Mouse (Mus musculus) hindlimb bud, embryonic 11.5 days (tissue): ENCODE measurements at regions not wholly inside any gene's neighbourhood (a gene's known extent, or its start where the extent isn't known, plus 50 kb on each side); places are given as distances from the start of the nearest gene placed in this dataset.

ENCODE experiments used
- DNase-seq: peaks from one replicate; pipeline ENCODE4 v3.0.0-alpha.2; 2012; ENCODE audit warnings: low read depth, low spot score; ENCODE audit errors: extremely low spot score

- no peak for DNase-seq
These were observed 334.8 kb downstream of the Efna5 start for GRCm38 (mm10) chr17:62546286-62546685.

GRCm38 (mm10) chr17:62545330-62545729, 335.8 kb downstream of the Efna5 start:
- DNase-seq = no peak

DNA sequence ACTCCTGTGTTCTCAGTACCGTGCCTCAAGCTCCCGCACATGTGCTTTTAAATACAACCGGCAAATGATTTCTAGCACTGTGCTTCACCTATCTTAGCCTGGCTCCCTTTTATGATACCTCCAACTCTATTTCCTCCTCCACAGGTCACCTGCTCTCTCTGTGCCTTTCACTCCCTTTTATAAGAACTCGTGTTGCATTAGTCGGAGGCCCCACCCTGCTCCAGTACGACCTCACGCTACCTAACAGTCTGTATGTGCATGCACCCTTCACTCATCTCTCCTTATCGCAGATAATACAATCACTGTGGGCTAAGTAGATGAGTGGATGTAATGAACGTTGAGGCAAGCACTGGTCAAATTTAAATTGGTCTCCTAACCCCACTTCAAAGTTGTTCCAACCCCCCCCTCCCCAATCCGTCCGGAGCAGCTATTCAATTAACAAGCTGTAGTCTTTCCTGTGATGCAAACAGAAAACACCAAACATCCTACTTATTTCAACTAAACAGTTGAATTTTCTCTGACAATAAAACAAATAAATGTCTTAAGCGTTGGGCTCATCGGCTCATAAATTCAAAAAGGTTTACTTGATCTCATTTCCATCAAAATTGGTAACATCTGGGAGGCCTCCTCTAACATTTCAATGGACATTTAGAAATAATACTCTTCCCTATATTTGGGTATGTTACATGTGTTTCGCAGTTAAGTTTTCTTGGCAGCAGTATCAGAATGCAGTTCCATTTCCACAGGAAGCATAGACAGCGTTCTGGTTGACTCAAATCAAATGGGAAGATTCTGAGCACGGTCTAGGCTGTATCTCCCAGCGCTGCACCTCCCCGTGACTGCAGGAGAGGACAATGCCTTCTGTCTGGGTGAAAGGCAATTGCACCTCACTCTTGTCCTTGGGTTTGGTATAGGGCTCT, 337.8 kb downstream of the Efna5 start:
- DNase-seq = no peak

- DNase-seq = no peak
These were observed 351.2 kb downstream of the Efna5 start for GRCm38 (mm10) chr17:62529911-62530310.

DNA sequence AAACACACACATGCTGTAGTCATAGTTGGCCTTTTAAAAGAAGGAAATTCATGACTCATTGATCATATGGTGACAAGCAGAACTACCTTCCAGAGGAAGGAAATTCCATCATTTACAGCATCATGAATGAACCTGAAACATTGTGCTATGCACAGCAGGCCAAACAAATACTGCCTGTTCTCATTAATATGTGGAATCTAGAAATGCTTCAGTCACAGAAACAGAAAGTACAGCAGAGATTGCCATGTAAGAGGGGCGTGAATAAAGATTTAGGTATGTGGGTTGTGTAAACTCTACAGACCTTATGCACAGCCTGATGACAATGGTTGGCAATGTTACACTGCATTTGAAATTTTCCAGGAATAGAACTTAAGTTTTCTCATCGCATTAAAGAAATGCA, 353.6 kb downstream of the Efna5 start:
- DNase-seq = no peak

DNA sequence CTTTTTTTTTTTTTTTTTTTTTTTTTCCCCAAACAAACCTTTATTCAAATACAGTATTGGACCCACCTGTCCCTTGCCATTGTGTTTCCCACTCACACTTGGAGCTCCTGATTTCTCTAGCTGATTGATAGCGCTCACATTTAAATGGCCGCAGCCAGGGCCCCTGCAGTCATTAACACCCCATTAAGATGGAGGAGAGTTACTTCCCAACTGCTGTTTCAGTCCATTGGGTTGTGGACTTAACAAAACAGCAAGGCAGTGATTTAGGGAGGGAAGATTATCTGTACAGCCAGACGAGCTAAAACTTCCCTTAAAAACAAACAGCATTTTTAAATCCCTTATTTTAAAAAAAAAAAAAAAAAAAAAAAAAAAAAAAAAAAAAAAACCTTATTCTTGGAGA, 367.5 kb downstream of the Efna5 start:
- no peak for DNase-seq

DNA sequence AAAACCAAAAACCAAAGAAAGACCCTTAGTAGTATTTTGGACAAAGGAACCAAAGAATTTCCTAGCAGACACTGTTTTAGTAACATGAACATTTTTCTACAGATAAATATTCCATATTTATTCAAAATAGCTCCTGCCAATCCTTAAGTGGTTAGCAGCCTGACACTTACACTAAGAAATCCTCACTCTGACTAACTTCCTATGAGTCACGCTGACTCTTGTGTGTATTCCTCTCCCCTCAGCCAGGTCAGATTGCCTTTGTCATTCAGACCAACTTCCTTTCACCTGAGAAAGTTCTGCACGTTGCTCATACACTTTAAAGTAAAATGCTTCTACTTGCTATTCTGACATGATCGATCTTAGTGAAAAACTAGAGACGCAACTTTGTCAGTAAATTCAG, 370.9 kb downstream of the Efna5 start:
- DNase-seq = no peak

- DNase-seq = no peak
These were observed 373.2 kb downstream of the Efna5 start for GRCm38 (mm10) chr17:62507766-62508485.

GRCm38 (mm10) chr17:62504691-62505090, 376.4 kb downstream of the Efna5 start:
- DNase-seq = no peak

DNA sequence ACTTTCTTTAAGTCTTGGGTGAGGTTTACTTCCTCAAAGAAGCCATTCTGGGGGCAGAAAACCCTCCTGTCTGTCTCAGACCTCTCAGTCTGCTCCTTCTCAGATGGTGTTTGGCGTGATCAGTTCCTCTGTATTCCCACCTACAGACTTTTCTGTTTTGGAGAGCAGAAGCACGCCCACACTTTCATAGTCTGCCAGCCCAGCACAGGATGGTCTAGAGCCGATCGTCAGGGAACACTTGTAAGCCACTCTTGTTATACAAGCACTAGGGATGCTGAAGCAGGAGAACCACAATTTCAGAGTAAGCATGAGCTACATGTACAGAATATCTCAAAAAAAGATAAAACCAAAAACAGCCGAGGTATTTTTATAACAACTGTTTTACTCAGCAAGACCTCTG, 410.4 kb downstream of the Efna5 start:
- DNase-seq = no peak

DNA sequence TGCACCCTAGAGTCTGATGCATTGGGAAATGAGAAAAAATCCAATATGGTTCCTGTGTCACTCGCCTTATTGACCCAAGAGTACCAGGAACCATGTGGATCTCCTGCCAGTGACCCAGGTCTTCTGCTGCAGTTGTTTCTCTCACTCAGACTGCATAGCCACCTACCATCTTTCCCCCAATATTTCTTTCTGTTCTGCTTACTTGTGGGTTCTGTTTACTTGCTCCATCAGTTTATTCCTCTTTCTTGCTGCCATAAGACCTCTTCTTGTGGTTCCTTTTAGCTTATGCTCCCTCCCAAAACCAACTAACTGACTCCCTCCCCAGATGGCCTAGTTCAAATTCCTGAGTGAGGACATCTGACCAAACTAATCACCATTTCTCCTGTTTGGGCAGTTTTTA, 411.8 kb downstream of the Efna5 start:
- no peak for DNase-seq

DNA sequence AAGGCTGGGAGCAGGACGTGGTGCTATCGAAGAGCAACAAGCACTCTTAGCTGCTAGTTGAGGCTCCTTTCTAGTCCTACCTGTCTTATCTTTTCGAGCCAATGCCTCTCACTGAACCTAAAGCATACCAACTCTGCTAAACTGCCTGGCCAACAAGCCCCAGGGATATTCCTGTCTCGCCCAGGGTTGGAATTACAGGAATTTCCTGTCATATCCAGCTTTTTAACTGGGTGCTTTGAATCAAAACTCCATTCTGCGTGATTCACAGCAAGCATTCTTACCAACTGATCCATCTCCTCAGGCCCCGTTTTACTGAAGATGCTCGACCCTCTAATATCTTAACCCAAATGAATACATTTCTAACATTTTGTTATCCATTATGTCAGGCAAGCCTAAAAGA, 412.3 kb downstream of the Efna5 start:
- no peak for DNase-seq

DNA sequence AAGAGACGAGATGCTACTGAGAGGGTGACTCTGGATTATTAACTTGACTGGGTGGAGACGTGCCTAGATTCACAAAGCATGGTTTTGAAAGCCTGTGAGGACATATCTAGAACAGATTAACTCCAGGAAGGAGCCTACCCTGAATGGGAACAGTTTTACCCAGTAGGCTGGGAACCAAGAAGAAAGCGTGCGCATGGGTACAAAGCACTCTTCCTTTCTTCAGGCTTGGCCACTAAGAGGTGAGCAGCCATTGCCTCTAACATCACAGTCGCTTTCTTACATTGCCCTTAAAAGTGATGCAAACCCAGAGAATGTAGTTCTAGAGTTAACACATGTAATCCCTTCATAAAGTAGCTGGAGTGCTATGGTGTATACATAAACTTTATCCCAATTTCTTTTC, 414.0 kb downstream of the Efna5 start:
- no peak for DNase-seq

GRCm38 (mm10) chr17:62464994-62465393, 416.1 kb downstream of the Efna5 start:
- DNase-seq = no peak

GRCm38 (mm10) chr17:62464228-62464627, 416.9 kb downstream of the Efna5 start:
- DNase-seq = no peak

DNA sequence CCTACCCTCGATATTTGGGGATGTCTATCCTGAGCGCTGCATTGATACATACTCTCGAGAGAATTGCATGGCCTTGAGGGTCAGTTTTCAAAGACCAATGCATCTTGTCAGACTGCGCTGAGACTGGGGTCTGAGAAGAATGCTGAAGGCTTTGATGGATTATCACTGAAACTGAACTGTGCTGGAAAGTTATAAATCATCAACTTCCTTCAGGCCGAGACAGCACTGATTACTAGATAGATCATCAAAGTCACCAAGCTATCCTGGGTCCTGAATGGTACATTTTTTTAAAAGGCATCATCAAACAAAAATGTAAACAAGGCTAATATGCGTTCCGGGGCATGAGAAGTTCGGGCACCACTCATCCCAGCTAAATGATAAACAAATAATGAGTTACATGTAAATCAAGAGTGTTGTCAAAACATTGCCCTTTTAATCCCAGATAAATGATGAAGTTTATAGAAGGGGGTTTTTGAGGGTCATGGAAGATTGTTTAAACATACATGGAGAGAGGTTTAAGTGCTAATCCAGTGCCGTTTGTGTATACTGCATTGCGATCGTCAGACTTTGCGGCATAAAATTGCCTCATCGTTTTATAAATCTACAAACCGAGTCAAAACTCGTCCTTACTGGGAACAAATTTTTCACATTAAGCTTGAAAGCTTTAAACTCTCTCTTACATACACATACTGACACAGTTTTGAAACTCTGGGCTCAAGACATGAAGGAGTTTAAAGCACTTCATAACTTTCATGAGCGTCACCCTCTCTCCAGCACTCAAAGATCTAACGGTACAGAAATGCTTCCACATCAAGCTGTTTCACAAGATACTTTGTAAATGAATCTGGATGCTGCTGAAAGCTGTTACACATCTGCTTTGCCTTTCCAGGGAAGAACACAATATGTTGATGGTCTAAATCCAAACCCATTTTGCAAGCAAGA, 419.5 kb downstream of the Efna5 start:
- DNase-seq = peak; percentile 28

- DNase-seq = peak; percentile 50
These were observed 422.2 kb downstream of the Efna5 start for GRCm38 (mm10) chr17:62458964-62459363.

DNA sequence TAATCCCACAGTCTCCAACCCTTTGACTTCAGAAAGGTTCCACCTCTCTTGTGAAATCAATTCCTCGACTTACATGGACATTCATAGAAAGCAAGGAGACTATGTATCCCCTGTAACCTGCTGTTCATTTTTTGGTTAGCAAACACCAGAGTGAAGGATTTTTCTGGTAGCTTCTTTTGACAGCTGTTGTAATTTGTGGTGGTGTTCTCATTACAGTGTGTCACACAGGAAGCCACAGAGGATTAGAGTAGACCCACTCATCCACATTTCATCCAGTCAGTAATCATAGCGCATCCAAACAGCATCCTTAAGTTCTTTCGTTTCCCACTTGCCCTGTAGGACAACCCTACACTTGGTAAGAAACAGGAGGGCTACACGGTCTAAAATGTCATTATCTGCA, 443.1 kb downstream of the Efna5 start:
- DNase-seq = no peak

- no peak for DNase-seq
These were observed 445.1 kb downstream of the Efna5 start for GRCm38 (mm10) chr17:62436044-62436443.

GRCm38 (mm10) chr17:62423476-62424385, 457.4 kb downstream of the Efna5 start:
- DNase-seq = no peak
